16 mouse cellular contexts compared by ENCODE assay signal in the genomic region with DNA sequence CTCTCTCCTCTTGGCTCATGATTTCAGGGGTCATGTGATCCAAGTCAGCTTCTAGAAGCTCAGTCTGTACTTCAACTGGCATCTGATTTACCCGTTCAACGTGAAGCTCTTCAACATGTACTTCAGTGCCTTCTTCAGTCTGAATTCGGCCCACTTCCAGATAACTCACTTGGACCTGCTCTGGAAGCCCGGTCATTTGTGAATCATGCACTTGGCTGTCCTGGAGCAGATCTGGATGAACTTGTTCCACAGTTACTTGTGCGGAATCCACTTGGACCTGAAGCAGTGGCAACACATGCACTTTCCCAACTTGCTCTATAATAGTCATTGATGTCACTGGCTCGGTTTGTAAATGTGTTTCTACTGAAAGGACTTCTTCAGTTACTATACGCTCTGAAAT.
"Had no signal": no experiment of that assay in that cellular context is flagged by ENCODE, and none has a peak within 500 bp of the region (broad histone marks: within the 10 kb centered on the region; RNA-seq: fewer than 3 reads in every experiment).

No protein-coding gene starts in this region.

- H3K9me3 ChIP-seq: liver, embryonic 13.5 days; megakaryocyte, embryonic 14.5 days; midbrain, embryonic 10.5 days; midbrain, embryonic 13.5 days; neural tube, embryonic 13.5 days had no signal

- H3K4me2 ChIP-seq: liver, embryonic 13.5 days; midbrain, embryonic 13.5 days; neural tube, embryonic 13.5 days had no signal

- H3K4me1 ChIP-seq: liver, embryonic 13.5 days; midbrain, embryonic 10.5 days; midbrain, embryonic 13.5 days; neural tube, embryonic 13.5 days had no signal

- DNase-seq: kidney, postnatal 25 days; layer of hippocampus, adult 9-11 months; liver, embryonic 13.5 days; lung, adult 2 months; retina, postnatal 1 day; right cerebral cortex, postnatal 25 days; thymus, adult 18-20 months; thymus, postnatal 36 days had no signal

- ATAC-seq: midbrain, embryonic 13.5 days; midbrain, embryonic 16.5 days had no signal

- H3K27me3 ChIP-seq: liver, embryonic 13.5 days; megakaryocyte, embryonic 14.5 days; midbrain, embryonic 13.5 days; neural tube, embryonic 13.5 days had no signal

- H3K9ac ChIP-seq: liver, embryonic 13.5 days; midbrain, embryonic 13.5 days; neural tube, embryonic 13.5 days had no signal

- H3K4me3 ChIP-seq: layer of hippocampus, adult 2 months; liver, embryonic 13.5 days; megakaryocyte, embryonic 14.5 days; midbrain, embryonic 10.5 days; midbrain, embryonic 13.5 days; myocyte; neural tube, embryonic 13.5 days had no signal

- H3K27ac ChIP-seq: kidney, postnatal 0 days; layer of hippocampus, adult 2 months; liver, embryonic 13.5 days; midbrain, embryonic 10.5 days; midbrain, embryonic 13.5 days; neural tube, embryonic 13.5 days had no signal
